Mouse (Mus musculus) midbrain, embryonic 16.5 days (tissue): ENCODE measurements at regions not wholly inside any gene's neighbourhood (a gene's known extent, or its start where the extent isn't known, plus 50 kb on each side); places are given as distances from the start of the nearest gene placed in this dataset.

Source experiments
- ATAC-seq: fragments of 200-750 bp; cut with Nextera tagmentation; 2 replicates; pipeline ENCODE4 v1.8.0; 2017; ENCODE audit warnings: moderate TSS enrichment
- H3K27ac ChIP-seq: fragments of 300-500 bp; sonication (generic); 2 replicates; pipeline ENCODE4 v1.5.1; 2014; ENCODE audit warnings: mild to moderate bottlenecking, low read length, mixed read lengths
- H3K27me3 ChIP-seq: fragments of 300-500 bp; sonication (generic); 2 replicates; pipeline ENCODE4 v1.6.1; 2014; ENCODE audit warnings: low read depth, low read length, mixed read lengths; ENCODE audit not compliant: control insufficient read depth, insufficient read depth
- H3K36me3 ChIP-seq: fragments of 300-500 bp; sonication (generic); 2 replicates; pipeline ENCODE4 v1.6.1; 2014; ENCODE audit warnings: mild to moderate bottlenecking, low read length, moderate library complexity, mixed read lengths; ENCODE audit not compliant: control insufficient read depth, insufficient read depth
- H3K4me1 ChIP-seq: fragments of 300-500 bp; sonication (generic); 2 replicates; pipeline ENCODE4 v1.6.1; 2014; ENCODE audit warnings: mild to moderate bottlenecking, low read length, mixed read lengths; ENCODE audit not compliant: control insufficient read depth, insufficient read depth
- H3K4me2 ChIP-seq: fragments of 300-500 bp; sonication (generic); 2 replicates; pipeline ENCODE4 v1.6.1; 2014; ENCODE audit warnings: mild to moderate bottlenecking, low read length, mixed read lengths
- H3K4me3 ChIP-seq: fragments of 300-500 bp; sonication (generic); 2 replicates; pipeline ENCODE4 v1.5.1; 2014; ENCODE audit warnings: low read depth, mild to moderate bottlenecking, low read length, moderate library complexity, mixed read lengths
- H3K9ac ChIP-seq: fragments of 300-500 bp; sonication (generic); 2 replicates; pipeline ENCODE4 v1.6.1; 2014; ENCODE audit warnings: low read depth, low read length, mixed read lengths
- H3K9me3 ChIP-seq: fragments of 300-500 bp; sonication (generic); replicated peaks from 2 replicates; pipeline ENCODE4 v1.6.1; 2014; ENCODE audit warnings: mild to moderate bottlenecking, low read length, mixed read lengths; ENCODE audit not compliant: control insufficient read depth, poor library complexity, severe bottlenecking
- WGBS: fragments of 180-500 bp; shearing (Covaris S2); extraction: QIAGEN DNeasy Blood & Tissue Kit; methylation state at CpG from one replicate; pipeline ENCODE4 v1.1.7; 2014; 5-methylcytosine and 5-hydroxymethylcytosine counted together

GRCm38 (mm10) chr4:140406913-140407312 is 160.3 kb upstream of the Igsf21 start:
- ATAC-seq: 0 out of 2 replicates have a peak, but pooled peaks have one; percentile 16
- 76% methylated on average over 4 of the region's 4 CpGs for WGBS
- H3K9me3 ChIP-seq: no peaks in the 10 kb centered on the region
- H3K9ac ChIP-seq: no peak overlapping the region
- H3K4me2 ChIP-seq: no peak overlapping the region
- no peaks in the 10 kb centered on the region for H3K36me3 ChIP-seq
- H3K4me1 ChIP-seq: peaks cover 8% of the 10 kb centered on the region
- no peaks in the 10 kb centered on the region for H3K27me3 ChIP-seq
- no peak overlapping the region for H3K4me3 ChIP-seq
- H3K27ac ChIP-seq: no peak overlapping the region

- no peak overlapping the region for H3K9ac ChIP-seq
- 20% methylated on average over 7 of the region's 7 CpGs for WGBS
- H3K27ac ChIP-seq: no peak overlapping the region
- H3K4me1 ChIP-seq: peaks cover 8% of the 10 kb centered on the region
- no peaks in the 10 kb centered on the region for H3K36me3 ChIP-seq
- peak; percentile 66 for ATAC-seq
- H3K4me3 ChIP-seq: no peak overlapping the region
- no peak overlapping the region for H3K4me2 ChIP-seq
- H3K27me3 ChIP-seq: no peaks in the 10 kb centered on the region
- no peaks in the 10 kb centered on the region for H3K9me3 ChIP-seq
These were observed 159.7 kb upstream of the Igsf21 start for GRCm38 (mm10) chr4:140405993-140406881.

DNA sequence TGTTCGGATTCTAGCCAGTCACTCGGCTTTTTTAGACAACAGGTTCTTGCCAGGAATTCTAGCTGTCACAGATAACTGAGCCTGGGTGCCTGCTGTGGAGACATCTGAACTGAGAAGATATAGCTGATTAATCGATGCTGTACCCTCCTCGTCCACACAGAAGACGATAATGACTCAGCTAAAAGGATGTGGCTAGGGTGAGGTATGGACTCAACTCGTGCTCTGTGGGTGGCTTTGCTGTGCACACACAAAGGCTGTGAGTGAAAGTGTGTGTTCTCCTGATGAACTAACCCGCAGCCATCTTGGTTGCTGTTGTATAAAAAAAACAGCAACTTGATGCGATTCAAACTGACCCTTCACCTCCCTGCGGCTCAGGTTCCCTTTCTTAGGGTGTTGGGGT is 158.8 kb upstream of the Igsf21 start:
- WGBS: 84% methylated on average over 9 of the region's 9 CpGs
- no peak for ATAC-seq
- no peaks in the 10 kb centered on the region for H3K36me3 ChIP-seq

DNA sequence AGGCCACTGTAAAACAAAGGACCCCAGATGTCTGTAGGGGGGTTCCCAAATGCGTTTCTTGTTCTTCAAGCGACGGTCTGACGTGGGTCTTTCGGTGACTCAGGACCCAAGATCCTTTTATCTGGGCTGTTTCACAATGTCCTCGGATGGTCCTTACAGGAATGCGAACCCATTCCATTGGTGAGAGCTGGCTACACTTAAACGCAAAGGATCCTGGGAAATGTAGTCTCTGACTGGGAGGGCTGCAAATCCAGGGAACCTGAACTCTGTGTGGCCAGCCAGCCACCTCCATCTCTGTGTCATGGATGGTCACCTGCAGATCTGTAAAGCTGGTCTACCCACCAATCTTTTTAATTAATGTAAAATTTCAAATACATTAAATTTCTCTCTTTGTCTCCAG is 156.5 kb upstream of the Igsf21 start:
- ATAC-seq: no peak
- WGBS: 36% methylated on average over 8 of the region's 8 CpGs
- H3K4me3 ChIP-seq: no peak overlapping the region
- H3K9me3 ChIP-seq: no peaks in the 10 kb centered on the region
- no peaks in the 10 kb centered on the region for H3K27me3 ChIP-seq
- H3K27ac ChIP-seq: no peak overlapping the region
- H3K4me1 ChIP-seq: peaks cover 8% of the 10 kb centered on the region
- H3K4me2 ChIP-seq: no peak overlapping the region
- H3K9ac ChIP-seq: no peak overlapping the region
- no peaks in the 10 kb centered on the region for H3K36me3 ChIP-seq

More for the DNA sequence above, 158.8 kb upstream of the Igsf21 start:
- Histone ChIP-seq H3K4me3 (no peak overlapping the region), H3K4me2 (no peak overlapping the region), H3K9me3 (no peaks in the 10 kb centered on the region), H3K27ac (no peak overlapping the region), H3K27me3 (no peaks in the 10 kb centered on the region), H3K9ac (no peak overlapping the region), H3K4me1 (peaks cover 8% of the 10 kb centered on the region)

DNA sequence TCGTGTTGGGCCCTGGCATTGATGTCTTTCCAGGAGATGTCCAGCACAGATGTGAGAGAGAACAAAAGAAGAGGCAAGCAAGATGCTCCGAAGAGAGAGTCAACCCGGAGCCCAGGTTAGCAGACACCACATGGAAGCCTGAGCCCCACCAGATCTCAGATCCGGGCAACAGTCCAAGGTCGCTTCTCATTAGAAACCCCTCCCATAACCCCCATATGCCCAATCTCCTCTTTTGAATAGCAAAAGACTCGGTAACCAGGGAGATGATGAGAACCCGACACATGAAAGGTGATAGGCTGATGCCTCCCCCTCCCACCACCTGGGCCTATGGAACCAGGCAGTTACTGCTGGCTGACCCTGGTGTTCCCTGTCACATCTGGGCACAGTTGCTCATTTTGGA is 155.7 kb upstream of the Igsf21 start:
- WGBS: 45% methylated on average over 7 of the region's 7 CpGs
- no peaks in the 10 kb centered on the region for H3K27me3 ChIP-seq
- H3K4me2 ChIP-seq: no peak overlapping the region
- no peaks in the 10 kb centered on the region for H3K9me3 ChIP-seq
- H3K9ac ChIP-seq: no peak overlapping the region
- 0 out of 2 replicates have a peak, but pooled peaks have one; percentile 41 for ATAC-seq
- H3K4me1 ChIP-seq: peaks cover 8% of the 10 kb centered on the region
- H3K36me3 ChIP-seq: no peaks in the 10 kb centered on the region
- no peak overlapping the region for H3K4me3 ChIP-seq
- H3K27ac ChIP-seq: no peak overlapping the region

DNA sequence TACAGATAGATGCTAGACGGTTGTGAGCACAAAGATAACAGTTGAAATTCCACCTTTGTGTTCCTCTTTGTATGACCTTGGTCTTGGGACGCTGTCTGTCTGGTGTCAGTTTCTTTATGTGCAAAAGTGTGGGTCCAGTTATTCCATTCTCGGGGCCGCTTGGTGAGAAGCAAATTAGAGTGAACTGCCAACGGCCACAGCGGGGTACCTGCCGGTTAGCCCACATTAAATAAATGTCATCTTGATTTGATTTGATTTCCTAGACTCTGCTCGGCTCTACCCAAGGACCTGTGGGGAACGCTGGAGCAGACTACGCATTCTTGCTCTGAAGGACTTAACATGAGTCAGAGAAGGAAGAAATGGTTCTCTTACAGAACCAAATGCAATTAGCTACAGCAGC is 155.0 kb upstream of the Igsf21 start:
- H3K4me3 ChIP-seq: no peak overlapping the region
- no peak overlapping the region for H3K27ac ChIP-seq
- H3K36me3 ChIP-seq: no peaks in the 10 kb centered on the region
- H3K9me3 ChIP-seq: no peaks in the 10 kb centered on the region
- H3K4me1 ChIP-seq: peaks cover 5% of the 10 kb centered on the region
- WGBS: 72% methylated on average over 10 of the region's 10 CpGs
- H3K27me3 ChIP-seq: no peaks in the 10 kb centered on the region
- ATAC-seq: no peak
- no peak overlapping the region for H3K4me2 ChIP-seq
- H3K9ac ChIP-seq: no peak overlapping the region

DNA sequence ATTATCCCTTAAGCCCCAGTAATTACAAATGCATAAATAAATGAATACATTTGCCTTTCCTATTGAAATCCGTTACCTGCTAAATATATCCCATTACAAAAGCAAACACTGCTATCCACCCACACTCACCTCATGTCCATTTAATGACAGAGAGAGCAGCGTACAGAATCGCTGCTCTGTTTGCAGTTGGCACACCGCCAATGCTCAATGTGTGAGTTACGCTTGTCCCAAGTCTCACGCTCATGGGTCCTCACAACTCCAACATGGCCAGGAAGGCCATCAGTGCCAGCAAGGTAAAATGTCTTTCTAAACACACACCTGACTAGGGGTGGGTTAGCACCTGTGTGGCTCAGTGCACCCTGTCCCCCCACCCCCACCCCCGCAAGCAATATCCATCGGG is 150.0 kb upstream of the Igsf21 start:
- WGBS: 62% methylated on average over 8 of the region's 8 CpGs
- ATAC-seq: no peak
- H3K4me1 ChIP-seq: no peaks in the 10 kb centered on the region; the same call in 1 of the 2 replicates

GRCm38 (mm10) chr4:140392290-140392689 is 145.7 kb upstream of the Igsf21 start:
- no peaks in the 10 kb centered on the region for H3K27me3 ChIP-seq
- peak; percentile 62; the same call in 1 of the 2 replicates for ATAC-seq
- no peak overlapping the region for H3K27ac ChIP-seq
- no peaks in the 10 kb centered on the region for H3K36me3 ChIP-seq
- peaks cover 3% of the 10 kb centered on the region; the same call in 1 of the 2 replicates for H3K4me1 ChIP-seq
- WGBS: 26% methylated on average over 7 of the region's 7 CpGs
- no peaks in the 10 kb centered on the region for H3K9me3 ChIP-seq
- H3K9ac ChIP-seq: no peak overlapping the region
- H3K4me3 ChIP-seq: no peak overlapping the region
- H3K4me2 ChIP-seq: no peak overlapping the region

More for the DNA sequence above, 150.0 kb upstream of the Igsf21 start:
- Histone ChIP-seq H3K27ac (no peak overlapping the region), H3K36me3 (no peaks in the 10 kb centered on the region), H3K4me2 (no peak overlapping the region), H3K27me3 (no peaks in the 10 kb centered on the region), H3K4me3 (no peak overlapping the region), H3K9ac (no peak overlapping the region), H3K9me3 (no peaks in the 10 kb centered on the region)

DNA sequence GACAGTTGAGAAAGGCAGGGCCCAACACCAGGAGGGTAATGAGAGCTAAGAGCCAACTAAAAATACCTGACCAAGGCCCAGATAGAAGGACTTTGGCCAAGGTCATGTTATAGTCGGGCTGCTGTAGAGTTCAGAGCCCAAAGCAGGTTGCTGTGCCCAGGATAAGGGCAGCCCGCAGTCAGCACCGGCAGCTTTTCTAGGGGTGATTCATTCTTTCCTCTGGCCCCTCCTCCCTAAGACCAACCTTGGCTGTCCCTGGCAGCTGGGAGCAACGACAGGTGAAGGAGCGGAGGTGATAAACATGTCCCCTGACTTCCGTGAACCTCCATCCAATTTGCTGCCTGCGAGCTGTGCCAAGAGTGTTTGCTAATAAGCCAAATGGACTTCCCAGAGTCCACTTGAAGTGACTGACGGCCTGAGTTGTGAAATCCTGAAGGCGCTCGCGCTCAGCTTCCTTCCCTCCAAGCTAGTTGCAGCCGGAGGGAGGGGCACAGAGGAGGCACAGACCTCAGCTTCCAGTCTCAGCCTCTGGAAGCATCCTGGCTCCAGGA is 144.2 kb upstream of the Igsf21 start:
- Histone ChIP-seq H3K27ac (no peak overlapping the region), H3K9ac (no peak overlapping the region), H3K27me3 (no peaks in the 10 kb centered on the region), H3K4me1 (peaks cover 5% of the 10 kb centered on the region; the same call in 1 of the 2 replicates), H3K36me3 (no peaks in the 10 kb centered on the region), H3K4me2 (no peak overlapping the region), H3K9me3 (no peaks in the 10 kb centered on the region), H3K4me3 (no peak overlapping the region)
- 63% methylated on average over 12 of the region's 12 CpGs for whole genome bisulfite sequencing
- no peak for ATAC-seq
